Mouse (Mus musculus): ENCODE results near the gene Raly.

Gene Raly

GRCm38 (mm10) chr2:154782856-154783650 is 7.8 kb upstream of the Raly start:
- no peak for DNase-seq (ENCODE audit: low read depth, low spot score)

GRCm38 (mm10) chr2:154785284-154785683 is 5.6 kb upstream of the Raly start:
- no peak for DNase-seq (ENCODE audit: low read depth, low spot score)

DNA sequence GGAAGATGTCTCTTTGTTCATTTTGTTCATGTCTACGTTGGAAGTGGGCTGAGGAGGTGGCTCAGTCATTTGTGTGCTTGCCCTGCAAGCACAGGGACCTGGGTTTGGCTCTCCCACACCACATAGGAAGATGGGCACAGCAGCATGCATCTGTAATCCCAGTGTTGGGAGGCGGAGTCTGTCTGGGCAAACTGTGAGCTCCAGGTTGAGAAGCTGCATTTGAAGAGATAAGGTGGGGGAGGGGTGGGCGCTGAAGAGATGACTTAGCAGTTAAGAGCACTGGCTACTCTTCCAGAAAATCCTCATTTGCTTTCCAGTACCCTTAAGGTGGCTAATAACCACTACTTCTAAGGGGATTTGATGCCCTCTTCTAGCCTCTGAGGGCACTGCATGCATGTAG is 4.7 kb upstream of the Raly start:
- no peak for DNase-seq (ENCODE audit: low read depth, low spot score)

GRCm38 (mm10) chr2:154786776-154787175 is 4.1 kb upstream of the Raly start:
- no peak for DNase-seq (ENCODE audit: low read depth, low spot score)

DNA sequence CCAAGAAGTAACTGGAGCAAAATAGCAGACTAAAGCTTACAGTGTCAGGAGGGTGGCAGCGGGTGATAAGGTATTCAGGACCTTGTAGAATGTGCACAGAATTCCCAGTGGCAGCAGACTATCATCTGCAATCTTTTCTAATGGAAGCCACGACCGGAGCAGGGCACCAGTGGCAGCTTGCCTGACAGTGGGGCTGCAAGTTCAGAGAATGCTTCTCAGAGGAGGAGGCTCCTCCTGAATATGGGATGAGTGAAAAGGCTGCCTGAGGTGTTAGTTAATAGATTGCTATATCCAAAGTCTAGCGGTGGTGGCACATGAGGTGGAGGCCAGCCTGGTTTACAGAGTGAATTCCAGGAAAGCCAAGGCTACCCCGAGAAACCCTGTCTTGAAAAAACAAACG is 1.5 kb upstream of the Raly start:
- no peak for DNase-seq (ENCODE audit: low read depth, low spot score)

DNA sequence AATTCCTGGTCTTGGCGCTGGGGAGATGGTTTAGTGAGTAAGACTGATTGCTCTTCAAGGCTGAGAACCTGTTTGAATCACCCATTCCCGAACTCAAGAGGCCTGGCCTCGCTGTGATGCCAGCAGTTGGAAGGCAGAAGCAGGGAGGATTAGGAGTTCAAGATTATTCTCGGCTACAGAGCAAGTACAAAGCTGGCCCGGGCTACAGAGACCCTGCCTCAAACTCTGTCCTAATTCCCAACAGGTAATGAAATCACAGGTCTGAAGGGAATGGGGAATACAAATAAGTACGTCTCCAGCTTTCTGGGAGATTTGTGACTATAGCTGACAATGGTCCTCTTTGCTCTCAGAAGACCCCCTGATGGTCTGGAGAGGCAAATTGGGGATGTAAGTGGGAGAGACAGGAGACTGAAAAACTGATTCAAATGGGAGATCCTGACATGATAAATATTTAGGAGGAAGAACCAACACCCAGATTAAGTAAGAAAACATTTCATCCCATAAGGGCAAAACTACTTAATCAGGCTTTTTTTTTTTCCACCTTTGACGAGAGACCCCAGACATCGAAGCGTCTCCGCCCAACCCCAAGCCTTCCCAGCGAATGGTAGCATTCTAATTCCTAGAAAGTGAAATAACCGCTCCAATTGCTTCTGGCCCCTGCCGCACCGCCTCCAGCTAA is 780 bp upstream of the Raly start:
- no peak for DNase-seq (ENCODE audit: low read depth, low spot score)

GRCm38 (mm10) chr2:154791661-154792642 is 1.1 kb downstream of the Raly start:
- no peak for DNase-seq (ENCODE audit: low read depth, low spot score)

DNA sequence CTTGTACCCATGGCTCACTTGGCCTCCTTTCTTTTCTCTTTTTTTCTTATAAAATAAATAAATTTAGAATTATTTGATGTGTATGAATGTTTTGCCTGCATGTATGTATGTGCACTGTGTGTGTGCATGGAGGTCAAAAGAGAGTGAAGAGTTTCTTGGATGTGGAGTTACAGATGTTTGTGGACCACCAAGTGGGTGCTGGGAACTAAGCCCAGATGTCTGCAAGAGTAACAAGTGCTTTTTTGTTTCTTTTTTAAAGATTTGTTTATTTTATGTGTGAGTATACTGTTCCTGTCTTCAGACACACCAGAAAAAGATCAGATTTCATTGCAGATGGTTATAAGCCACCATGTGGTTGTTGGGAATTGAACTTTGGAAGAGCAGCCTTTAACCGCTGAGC is 12.5 kb downstream of the Raly start:
- DNase-seq (ENCODE audit: low read depth, low spot score) = no peak

DNA sequence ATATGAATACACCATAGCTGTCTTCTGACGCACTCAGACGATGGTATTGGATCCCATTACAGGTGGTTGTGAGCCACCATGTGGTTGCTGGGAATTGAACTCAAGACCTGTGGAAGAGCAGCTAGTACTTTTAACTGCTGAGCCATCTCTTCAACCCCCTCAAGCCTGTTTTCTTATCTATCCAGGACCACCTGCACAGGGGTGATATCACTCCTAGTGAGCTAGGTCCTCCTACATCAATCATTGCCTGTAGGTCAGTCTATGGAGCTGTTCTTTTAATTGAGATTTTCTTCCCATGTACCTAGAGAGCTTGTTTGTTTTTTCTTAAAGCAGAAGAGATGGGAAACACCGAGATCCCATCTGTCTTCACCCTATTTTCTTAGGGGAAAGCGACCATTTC is 12.9 kb downstream of the Raly start:
- no peak for DNase-seq (ENCODE audit: low read depth, low spot score)

GRCm38 (mm10) chr2:154807689-154808088 is 16.8 kb downstream of the Raly start:
- DNase-seq (ENCODE audit: low read depth, low spot score) = no peak

DNA sequence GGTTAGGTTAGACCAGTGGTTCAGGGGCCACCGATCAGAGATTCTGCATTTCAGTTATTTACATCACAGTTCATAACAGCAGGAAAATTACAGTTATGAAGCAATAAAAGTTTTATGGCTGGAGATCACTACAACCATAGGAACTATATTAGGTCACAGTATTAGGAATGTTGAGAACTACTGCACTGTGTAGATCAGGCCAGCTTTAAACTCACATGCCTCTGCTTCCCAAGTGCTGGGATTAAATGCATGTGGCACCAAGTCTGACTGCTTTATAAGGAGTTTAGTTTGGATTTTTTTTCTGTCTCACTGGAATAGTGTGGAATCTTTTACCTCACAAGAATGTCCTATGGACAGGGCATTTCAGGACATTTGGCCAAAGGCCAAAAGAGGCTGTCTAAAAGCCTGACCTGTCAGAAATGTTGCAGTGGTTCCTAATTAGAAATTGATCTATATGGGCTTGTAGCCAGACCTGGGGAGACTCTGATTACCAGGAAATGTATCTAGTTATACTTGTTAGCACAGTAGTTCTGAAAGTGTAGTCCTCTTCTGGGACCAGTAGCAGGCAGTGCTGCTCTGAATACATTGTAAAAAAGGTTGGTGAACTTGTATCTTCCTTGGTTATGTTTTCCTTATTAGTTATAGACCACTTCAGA is 18.3 kb downstream of the Raly start:
- no peak for DNase-seq (ENCODE audit: low read depth, low spot score)

DNA sequence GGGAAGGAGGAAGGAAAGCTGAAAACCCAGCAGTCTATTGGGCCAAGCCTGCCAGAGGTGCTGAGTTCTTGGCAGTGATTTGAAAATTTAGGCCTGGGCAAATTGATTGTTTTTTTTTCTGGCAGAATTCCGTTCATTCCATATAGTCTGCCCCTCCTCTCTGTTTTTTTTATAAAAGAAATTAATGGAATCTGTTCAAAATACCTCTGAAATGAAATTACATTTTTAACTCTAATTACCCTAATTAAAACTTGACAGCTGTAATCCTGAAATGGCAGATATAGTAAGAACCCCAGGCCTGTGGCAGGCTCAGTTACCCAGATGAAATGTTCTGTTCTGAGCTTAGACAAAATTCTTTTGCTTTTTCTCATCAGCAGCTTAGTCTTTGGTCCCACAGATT is 19.9 kb downstream of the Raly start:
- no peak for DNase-seq (ENCODE audit: low read depth, low spot score)

GRCm38 (mm10) chr2:154813426-154813825 is 22.5 kb downstream of the Raly start:
- no peak for DNase-seq (ENCODE audit: low read depth, low spot score)

GRCm38 (mm10) chr2:154817089-154817488 is 26.2 kb downstream of the Raly start:
- DNase-seq (ENCODE audit: low read depth, low spot score) = no peak

- no peak for DNase-seq (ENCODE audit: low read depth, low spot score)
Observed at GRCm38 (mm10) chr2:154817788-154818187, 26.9 kb downstream of the Raly start.

GRCm38 (mm10) chr2:154818599-154818998 is 27.7 kb downstream of the Raly start:
- no peak for DNase-seq (ENCODE audit: low read depth, low spot score)

DNA sequence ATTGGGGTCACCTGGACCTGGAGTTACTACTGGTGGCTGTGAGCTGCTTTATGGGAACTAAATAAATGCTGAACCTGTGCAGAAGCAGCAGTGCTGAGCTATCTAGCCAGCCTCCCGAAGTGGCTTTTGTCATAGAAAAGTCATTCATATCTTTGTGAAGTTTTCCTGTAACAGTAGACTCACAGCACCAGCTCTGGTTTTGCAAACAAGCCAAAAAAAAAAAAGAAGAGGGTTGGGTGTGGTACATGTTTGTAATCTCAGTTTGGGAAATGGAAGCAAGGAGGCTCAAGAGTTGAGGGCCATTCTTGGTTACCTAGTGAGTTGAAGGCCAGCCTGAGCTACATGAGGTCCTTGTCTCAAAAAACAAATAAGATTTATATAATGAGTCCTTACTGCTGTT is 29.4 kb downstream of the Raly start:
- no peak for DNase-seq (ENCODE audit: low read depth, low spot score)

- no peak for DNase-seq (ENCODE audit: low read depth, low spot score)
Observed at GRCm38 (mm10) chr2:154826054-154826538, 35.2 kb downstream of the Raly start.

DNA sequence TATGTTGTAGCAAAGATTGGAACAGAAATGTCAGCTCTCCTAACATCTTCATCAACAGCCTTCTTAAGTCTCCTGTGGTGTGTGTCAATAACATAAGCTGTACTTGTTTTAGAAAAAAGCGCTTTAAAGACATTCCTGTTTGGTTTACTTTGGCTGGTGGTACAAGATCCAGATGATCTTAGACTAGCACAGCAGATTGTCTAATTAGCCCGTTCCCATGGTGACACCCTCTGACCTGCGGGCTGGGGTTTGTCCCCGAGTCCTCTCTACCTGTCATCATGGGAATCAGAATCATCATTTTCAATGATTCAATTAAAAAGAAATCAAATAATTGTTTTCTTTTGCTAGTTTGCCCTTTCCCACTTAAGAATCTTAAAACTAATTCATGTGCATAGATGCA is 36.6 kb downstream of the Raly start:
- no peak for DNase-seq (ENCODE audit: low read depth, low spot score)

DNA sequence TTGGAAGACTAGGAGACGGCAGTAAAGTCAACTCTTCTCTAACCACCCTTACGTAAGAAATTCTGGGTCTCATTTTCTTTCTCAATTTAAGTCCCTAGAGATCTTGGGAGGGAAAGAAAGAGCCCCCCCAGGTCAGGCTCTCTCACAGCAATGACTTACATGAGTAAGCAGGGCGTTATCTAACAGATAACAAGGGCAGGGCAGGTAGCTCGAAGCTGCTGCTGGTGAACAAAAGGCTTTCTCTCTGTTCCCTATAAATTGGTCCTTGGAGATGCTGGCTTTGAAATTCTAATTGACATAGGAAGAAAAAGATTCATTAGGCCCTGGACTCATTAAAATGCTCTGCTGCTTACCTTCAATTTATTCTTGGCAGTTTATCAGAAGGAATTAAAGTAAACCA is 41.6 kb downstream of the Raly start:
- no peak for DNase-seq (ENCODE audit: low read depth, low spot score)

DNA sequence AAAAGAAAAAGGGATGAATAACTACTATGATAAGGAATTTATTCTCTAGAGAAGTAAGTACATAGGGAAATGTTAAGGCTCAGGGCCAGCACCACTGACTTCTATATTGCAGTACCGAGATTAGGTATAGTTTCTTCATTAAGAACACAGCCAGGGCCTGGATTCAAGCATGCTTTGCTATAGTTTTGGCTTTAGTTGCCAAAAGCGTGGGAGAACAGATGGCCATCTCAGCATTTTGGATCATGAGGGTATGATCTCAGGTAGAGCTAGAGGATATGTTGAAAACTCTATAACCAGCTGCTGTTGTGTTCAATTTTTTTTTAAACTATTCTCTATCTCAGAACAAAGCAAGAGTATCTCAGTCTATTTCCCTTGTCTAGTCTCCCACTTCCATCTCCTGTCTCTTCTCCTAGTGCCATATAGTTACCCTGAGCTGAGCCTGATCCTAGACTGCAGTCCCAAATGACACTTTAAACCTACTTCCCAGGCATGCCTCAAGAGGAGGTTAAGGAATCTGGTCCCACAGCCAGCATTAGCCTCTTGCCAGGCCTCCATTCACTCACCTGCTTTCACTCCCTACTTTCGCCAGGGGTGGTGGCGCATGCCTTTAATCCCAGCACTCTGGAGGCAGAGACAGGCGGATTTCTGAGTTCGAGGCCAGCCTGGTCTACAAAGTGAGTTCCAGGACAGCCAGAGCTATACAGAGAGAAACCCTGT is 43.4 kb downstream of the Raly start:
- no peak for DNase-seq (ENCODE audit: low read depth, low spot score)
